Mouse (Mus musculus): ENCODE measurements around the gene Mepce.

DNA sequence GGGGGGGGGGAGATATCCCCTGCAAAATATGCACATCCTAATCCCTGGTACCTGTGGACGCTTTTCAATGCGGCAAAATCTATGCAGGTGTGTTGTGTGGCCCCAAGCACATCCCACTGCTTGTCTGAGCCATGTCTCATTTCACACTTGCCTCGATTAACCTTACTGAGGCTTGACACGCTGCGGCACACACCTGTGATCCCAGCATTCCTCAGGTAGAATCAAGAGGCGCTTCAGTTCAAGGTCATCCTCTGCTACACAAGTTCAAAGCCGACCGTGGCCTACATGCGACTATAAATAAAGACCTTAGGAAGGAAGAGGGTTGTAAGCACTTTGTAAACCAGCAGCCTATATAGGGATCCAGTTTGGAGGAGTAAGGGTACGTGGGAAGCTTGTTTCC lies 45.4 kb downstream of the Mepce start:
- no peak for TF ChIP-seq HCFC1 (IDR thresholded peaks at IDR 0.05; ENCODE audit: borderline replicate concordance, insufficient read depth, low read length)
- TF ChIP-seq ZNF384 (IDR thresholded peaks at IDR 0.05; ENCODE audit: low read depth, low read length): no peak
- TF ChIP-seq CHD2 (IDR thresholded peaks at IDR 0.05; ENCODE audit: low read depth, low read length): no peak
- TF ChIP-seq MAFK (IDR thresholded peaks at IDR 0.05; ENCODE audit: insufficient read depth, low read depth, low read length): no peak
- TF ChIP-seq ZC3H11A (IDR thresholded peaks at IDR 0.05; ENCODE audit: borderline replicate concordance, low read depth, low read length): no peak

Data from ES-E14 (cell line).